Mouse (Mus musculus) heart, embryonic 13.5 days (tissue): ENCODE results near the gene Gm49027. TPM values are rescaled to one million over a fixed set of nuclear protein-coding genes. Genes with fewer than 3 reads are reported as not detected.

Experiments
- ATAC-seq: fragments of 200-750 bp; cut with Nextera tagmentation; 2 replicates; pipeline ENCODE4 v1.8.0; 2017; ENCODE audit warnings: moderate TSS enrichment; ENCODE audit not compliant: insufficient number of reproducible peaks, low FRiP score, low TSS enrichment; ENCODE audit errors: extremely low read depth
- H3K27ac ChIP-seq: fragments of 300-500 bp; sonication (generic); replicated peaks from 2 replicates; pipeline ENCODE4 v1.5.1; 2015; ENCODE audit warnings: moderate library complexity, mild to moderate bottlenecking, inconsistent platforms
- H3K27me3 ChIP-seq: fragments of 300-500 bp; sonication (generic); replicated peaks from 2 replicates; pipeline ENCODE4 v1.6.1; 2015; ENCODE audit warnings: mild to moderate bottlenecking, inconsistent platforms
- H3K36me3 ChIP-seq: fragments of 300-500 bp; sonication (generic); 2 replicates; pipeline ENCODE4 v1.6.1; 2015; ENCODE audit warnings: mild to moderate bottlenecking, inconsistent platforms
- H3K4me1 ChIP-seq: fragments of 300-500 bp; sonication (generic); 2 replicates; pipeline ENCODE4 v1.6.1; 2015; ENCODE audit warnings: inconsistent platforms
- H3K4me2 ChIP-seq: fragments of 300-500 bp; sonication (generic); 2 replicates; pipeline ENCODE4 v1.6.1; 2015; ENCODE audit warnings: inconsistent platforms, mild to moderate bottlenecking, moderate library complexity
- H3K4me3 ChIP-seq: fragments of 300-500 bp; sonication (generic); 2 replicates; pipeline ENCODE4 v1.5.1; 2015; ENCODE audit warnings: moderate library complexity, mild to moderate bottlenecking, inconsistent platforms
- H3K9ac ChIP-seq: fragments of 300-500 bp; sonication (generic); 2 replicates; pipeline ENCODE4 v1.6.1; 2015; ENCODE audit warnings: inconsistent platforms, mild to moderate bottlenecking, moderate library complexity
- H3K9me3 ChIP-seq: fragments of 300-500 bp; sonication (generic); 2 replicates; pipeline ENCODE4 v1.6.1; 2016; ENCODE audit warnings: inconsistent platforms
- WGBS: fragments of 180-500 bp; shearing (Covaris S2); methylation state at CpG from one replicate; pipeline ENCODE4 v1.1.7; 2015; ENCODE audit warnings: mixed read lengths; 5-methylcytosine and 5-hydroxymethylcytosine counted together
- polyA plus RNA-seq: library from polyadenylated mRNA; unstranded; fragments of >200 nt; fragmentation: Nextera tagmentation; extraction: Ambion mirVana; gene quantifications from 2 replicates; pipeline ENCODE4 v1.2.1, GENCODE M21; 2015

The Gm49027 gene
- 0.43 TPM in 1 of 2 replicates, not detected in the other for polyA plus RNA-seq

- Histone ChIP-seq H3K36me3 (peaks cover 33% of the 10 kb centered on the region), H3K4me3 (peak within 1 kb of the TSS; percentile 84), H3K4me1 (peaks cover 22% of the 10 kb centered on the region), H3K4me2 (peak within 1 kb of the TSS; percentile 95), H3K9me3 (no peaks in the 10 kb centered on the region), H3K9ac (0 out of 2 replicates have a peak within 1 kb of the TSS, but pooled peaks have one; percentile 30), H3K27ac (no peak within 1 kb of the TSS), H3K27me3 (no peaks in the 10 kb centered on the region)
- WGBS, result 85% methylated on average over 7 of the region's 7 CpGs
- no peak for ATAC-seq
Observed at GRCm38 (mm10) chr5:123525281-123525680, at the start of gene Gm49027. Gene Gm49027 (minus strand): TSS chr5:123525488.

GRCm38 (mm10) chr5:123573362-123573761, 48.1 kb upstream of the Gm49027 start:
- WGBS, result 59% methylated on average over 8 of the region's 8 CpGs
- no peaks in the 10 kb centered on the region for H3K9me3 ChIP-seq
- H3K4me2 ChIP-seq, result peak overlapping the region; percentile 95
- peak overlapping the region; percentile 78 for H3K4me3 ChIP-seq
- H3K27me3 ChIP-seq, result no peaks in the 10 kb centered on the region
- peaks cover 40% of the 10 kb centered on the region for H3K36me3 ChIP-seq
- no peak overlapping the region for H3K27ac ChIP-seq
- no peak for ATAC-seq
- H3K4me1 ChIP-seq, result peaks cover 11% of the 10 kb centered on the region
- no peak overlapping the region for H3K9ac ChIP-seq

GRCm38 (mm10) chr5:123572357-123573186, 47.3 kb upstream of the Gm49027 start, which contains the start of gene Vps33a:
Gene Vps33a (minus strand): TSS chr5:123573038.
- Histone ChIP-seq H3K36me3 (peaks cover 39% of the 10 kb centered on the region), H3K27ac (peak within 1 kb of the TSS; percentile 61), H3K4me1 (peaks cover 11% of the 10 kb centered on the region), H3K4me3 (peak within 1 kb of the TSS; percentile 78), H3K27me3 (no peaks in the 10 kb centered on the region), H3K9me3 (no peaks in the 10 kb centered on the region), H3K9ac (peak within 1 kb of the TSS; percentile 87), H3K4me2 (peak within 1 kb of the TSS; percentile 95)
- peak; percentile 86 for ATAC-seq
- WGBS, result under 1% methylated on average over 54 of the region's 54 CpGs

- no peak for ATAC-seq
- no peaks in the 10 kb centered on the region for H3K27me3 ChIP-seq
- no peak overlapping the region for H3K27ac ChIP-seq
- no peak overlapping the region for H3K4me2 ChIP-seq
- H3K36me3 ChIP-seq, result peaks cover 96% of the 10 kb centered on the region
- H3K4me3 ChIP-seq, result no peak overlapping the region
- H3K9ac ChIP-seq, result no peak overlapping the region
- 90% methylated on average over 11 of the region's 11 CpGs for WGBS
- peaks cover 3% of the 10 kb centered on the region; the same call in 1 of the 2 replicates for H3K4me1 ChIP-seq
- H3K9me3 ChIP-seq, result no peaks in the 10 kb centered on the region
Observed at GRCm38 (mm10) chr5:123561128-123561527, 35.8 kb upstream of the Gm49027 start.

DNA sequence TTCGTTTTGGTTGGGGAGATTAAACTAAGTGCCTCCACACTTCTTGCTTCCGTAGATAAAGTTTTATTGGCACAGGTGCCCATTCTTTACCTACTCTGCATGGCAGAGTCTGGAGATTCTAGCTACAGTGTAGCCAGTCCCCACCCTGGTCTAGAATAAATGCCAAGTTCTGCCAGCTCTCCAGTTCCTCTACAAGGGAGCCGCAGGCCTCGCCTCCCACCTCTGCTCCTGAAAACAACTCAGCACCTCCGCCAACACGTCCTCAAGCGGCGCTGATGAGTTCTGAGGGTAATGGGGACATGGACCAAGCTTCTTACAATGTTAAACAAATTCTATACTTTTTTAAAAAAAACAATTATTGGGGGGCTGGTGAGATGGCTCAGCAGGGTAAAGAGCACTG, 34.3 kb upstream of the Gm49027 start:
- no peak overlapping the region for H3K4me3 ChIP-seq
- 86% methylated on average over 8 of the region's 8 CpGs for WGBS
- H3K27ac ChIP-seq, result no peak overlapping the region
- H3K4me2 ChIP-seq, result no peak overlapping the region
- ATAC-seq, result no peak
- no peak overlapping the region for H3K9ac ChIP-seq
- peaks cover 92% of the 10 kb centered on the region for H3K36me3 ChIP-seq
- H3K9me3 ChIP-seq, result no peaks in the 10 kb centered on the region
- H3K4me1 ChIP-seq, result peaks cover 3% of the 10 kb centered on the region; the same call in 1 of the 2 replicates
- H3K27me3 ChIP-seq, result no peaks in the 10 kb centered on the region

DNA sequence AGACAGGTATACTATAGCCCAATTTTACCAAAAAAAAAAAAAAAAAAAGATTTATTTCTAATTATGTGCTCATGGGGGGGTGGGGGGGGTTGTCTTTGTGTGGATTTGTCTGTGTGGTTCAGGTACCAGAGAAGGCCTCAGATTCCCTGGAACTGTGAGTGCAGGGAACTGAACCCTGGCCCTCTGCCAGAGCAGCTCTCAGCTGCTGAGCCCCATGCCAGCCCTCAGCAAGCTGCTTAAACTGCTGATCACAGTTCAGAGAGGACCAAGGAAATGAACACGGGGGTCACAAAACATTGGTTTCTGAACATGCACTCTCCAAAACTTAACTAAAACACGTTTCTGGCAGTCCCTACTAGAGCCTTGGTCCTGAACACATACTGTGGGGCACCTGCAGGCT, 31.2 kb upstream of the Gm49027 start:
- H3K4me1 ChIP-seq, result peaks cover 3% of the 10 kb centered on the region; the same call in 1 of the 2 replicates
- WGBS, result 69% methylated on average over 2 of the region's 2 CpGs
- no peak overlapping the region for H3K4me2 ChIP-seq
- no peaks in the 10 kb centered on the region for H3K9me3 ChIP-seq
- H3K4me3 ChIP-seq, result no peak overlapping the region
- no peak for ATAC-seq
- peak overlapping the region; percentile 47; the same call in 1 of the 2 replicates for H3K9ac ChIP-seq
- no peak overlapping the region for H3K27ac ChIP-seq
- no peaks in the 10 kb centered on the region for H3K27me3 ChIP-seq
- peaks cover 65% of the 10 kb centered on the region for H3K36me3 ChIP-seq

GRCm38 (mm10) chr5:123555693-123556092, 30.4 kb upstream of the Gm49027 start:
- no peak overlapping the region for H3K4me3 ChIP-seq
- peaks cover 59% of the 10 kb centered on the region for H3K36me3 ChIP-seq
- no peak overlapping the region for H3K27ac ChIP-seq
- peaks cover 3% of the 10 kb centered on the region; the same call in 1 of the 2 replicates for H3K4me1 ChIP-seq
- no peaks in the 10 kb centered on the region for H3K27me3 ChIP-seq
- 76% methylated on average over 7 of the region's 7 CpGs for WGBS
- no peaks in the 10 kb centered on the region for H3K9me3 ChIP-seq
- no peak overlapping the region for H3K4me2 ChIP-seq
- ATAC-seq, result no peak
- no peak overlapping the region for H3K9ac ChIP-seq

GRCm38 (mm10) chr5:123533801-123534200, 8.5 kb upstream of the Gm49027 start:
- 86% methylated on average over 10 of the region's 10 CpGs for WGBS
- Histone ChIP-seq H3K27ac (no peak overlapping the region), H3K9ac (no peak overlapping the region), H3K4me3 (no peak overlapping the region), H3K27me3 (no peaks in the 10 kb centered on the region), H3K36me3 (peaks cover 83% of the 10 kb centered on the region), H3K9me3 (no peaks in the 10 kb centered on the region), H3K4me2 (no peak overlapping the region), H3K4me1 (peaks cover 3% of the 10 kb centered on the region; the same call in 1 of the 2 replicates)
- ATAC-seq, result no peak

GRCm38 (mm10) chr5:123530056-123530455, 4.8 kb upstream of the Gm49027 start:
- Histone ChIP-seq H3K27ac (no peak overlapping the region), H3K9ac (no peak overlapping the region), H3K9me3 (no peaks in the 10 kb centered on the region), H3K4me2 (no peak overlapping the region), H3K36me3 (peaks cover 79% of the 10 kb centered on the region), H3K4me1 (peaks cover 3% of the 10 kb centered on the region; the same call in 1 of the 2 replicates), H3K4me3 (no peak overlapping the region), H3K27me3 (no peaks in the 10 kb centered on the region)
- 86% methylated on average over 8 of the region's 8 CpGs for WGBS
- ATAC-seq, result no peak

GRCm38 (mm10) chr5:123528641-123529040, 3.4 kb upstream of the Gm49027 start:
- Histone ChIP-seq H3K9ac (no peak overlapping the region), H3K4me3 (no peak overlapping the region), H3K4me2 (no peak overlapping the region), H3K9me3 (no peaks in the 10 kb centered on the region), H3K36me3 (peaks cover 67% of the 10 kb centered on the region), H3K4me1 (peaks cover 6% of the 10 kb centered on the region), H3K27me3 (no peaks in the 10 kb centered on the region), H3K27ac (no peak overlapping the region)
- WGBS, result 66% methylated on average over 7 of the region's 7 CpGs
- no peak for ATAC-seq

DNA sequence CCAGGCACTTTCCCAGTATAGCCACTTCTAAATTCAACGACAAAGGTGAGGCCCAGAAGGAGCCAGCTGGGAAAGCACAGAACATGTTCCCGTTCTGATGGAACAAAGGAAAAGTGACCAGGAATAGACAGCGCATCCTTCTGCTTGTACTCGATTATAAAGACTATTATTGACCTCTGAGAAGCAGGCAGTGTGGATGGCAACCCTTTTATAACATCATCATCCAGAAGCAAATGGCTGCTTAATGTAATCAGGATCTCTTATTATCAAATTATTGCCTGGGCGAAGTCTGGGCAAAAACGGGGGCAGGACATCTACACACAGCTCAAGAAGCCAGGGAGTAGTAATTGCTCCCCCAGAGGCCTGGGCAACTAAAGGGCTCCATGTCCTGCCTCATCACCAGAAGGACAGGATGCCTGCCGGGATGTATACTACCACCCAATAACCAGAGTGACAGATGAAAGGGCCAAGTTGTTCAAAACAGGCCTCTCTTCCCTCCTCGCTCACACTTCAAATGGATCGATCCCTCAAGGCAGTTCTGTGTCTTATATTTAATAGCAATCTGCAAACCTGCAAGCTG, 718 bp upstream of the Gm49027 start:
- H3K27ac ChIP-seq, result no peak overlapping the region
- H3K36me3 ChIP-seq, result peaks cover 40% of the 10 kb centered on the region
- H3K9me3 ChIP-seq, result no peaks in the 10 kb centered on the region
- no peaks in the 10 kb centered on the region for H3K27me3 ChIP-seq
- peaks cover 22% of the 10 kb centered on the region for H3K4me1 ChIP-seq
- no peak overlapping the region for H3K9ac ChIP-seq
- H3K4me2 ChIP-seq, result no peak overlapping the region
- H3K4me3 ChIP-seq, result no peak overlapping the region
- WGBS, result 84% methylated on average over 9 of the region's 9 CpGs
- ATAC-seq, result no peak
